In genomic region chr19:44517996-44518768, GRCm38 (mm10) we compare ENCODE assay signal across 12 mouse cellular contexts. TPM values are rescaled to one million over a fixed set of nuclear protein-coding genes. Genes with fewer than 3 reads are reported as not detected.
DNase-seq lines count a peak whose midpoint lies in the region; ATAC-seq and TF ChIP-seq lines count a peak whose summit lies in the region.
"Had no signal": no experiment of that assay in that cellular context is flagged by ENCODE, and none has a peak within 500 bp of the region (broad histone marks: within the 10 kb centered on the region; RNA-seq: fewer than 3 reads in every experiment).

No protein-coding gene starts in this region.

- H3K4me1 ChIP-seq in heart, embryonic 10.5 days = 0 out of 2 replicates have a peak, but pooled peaks cover 10% of the 10 kb centered on the region
- H3K4me1 ChIP-seq in heart, embryonic 11.5 days (ENCODE audit: control insufficient read depth, insufficient read depth, low read length) = no peaks in the 10 kb centered on the region
- peaks cover 19% of the 10 kb centered on the region for H3K4me1 ChIP-seq in lung, embryonic 14.5 days (ENCODE audit: insufficient read depth)
- H3K4me1 ChIP-seq in forebrain, embryonic 14.5 days (ENCODE audit: control insufficient read depth, insufficient read depth, low read length) = peaks cover 11% of the 10 kb centered on the region
- peaks cover 12% of the 10 kb centered on the region for H3K4me1 ChIP-seq in intestine, embryonic 15.5 days (replicated peaks)

- H3K27ac ChIP-seq in heart, embryonic 10.5 days = peak overlapping the region; percentile 10; the same call in 1 of the 2 replicates
- H3K27ac ChIP-seq in heart, embryonic 11.5 days (ENCODE audit: low read depth, low read length) = no peak overlapping the region
- H3K27ac ChIP-seq in lung, embryonic 14.5 days (ENCODE audit: low read depth) = no peak overlapping the region
- no peak overlapping the region for H3K27ac ChIP-seq in forebrain, embryonic 14.5 days (ENCODE audit: low read depth, low read length)
- H3K27ac ChIP-seq in intestine, embryonic 15.5 days = no peak overlapping the region
- H3K27ac ChIP-seq: embryonic facial prominence, embryonic 10.5 days; limb, embryonic 15.5 days; neural tube, embryonic 12.5 days had no signal

- no peaks in the 10 kb centered on the region for H3K36me3 ChIP-seq in heart, embryonic 10.5 days
- no peaks in the 10 kb centered on the region for H3K36me3 ChIP-seq in heart, embryonic 11.5 days (ENCODE audit: control insufficient read depth, insufficient read depth, low read length)
- H3K36me3 ChIP-seq in lung, embryonic 14.5 days (ENCODE audit: insufficient read depth) = no peaks in the 10 kb centered on the region
- H3K36me3 ChIP-seq in forebrain, embryonic 14.5 days (ENCODE audit: control insufficient read depth, insufficient read depth, low read length) = no peaks in the 10 kb centered on the region
- no peaks in the 10 kb centered on the region for H3K36me3 ChIP-seq in intestine, embryonic 15.5 days
- H3K36me3 ChIP-seq: embryonic facial prominence, embryonic 10.5 days; limb, embryonic 15.5 days; neural tube, embryonic 12.5 days had no signal

- H3K4me2 ChIP-seq in heart, embryonic 11.5 days = no peak overlapping the region
- H3K4me2 ChIP-seq in lung, embryonic 14.5 days = no peak overlapping the region
- no peak overlapping the region for H3K4me2 ChIP-seq in forebrain, embryonic 14.5 days (ENCODE audit: low read length)
- no peak overlapping the region for H3K4me2 ChIP-seq in intestine, embryonic 15.5 days (replicated peaks)
- H3K4me2 ChIP-seq: limb, embryonic 15.5 days; neural tube, embryonic 12.5 days had no signal

- 45% methylated on average over 12 of the region's 12 CpGs for WGBS in heart, embryonic 10.5 days
- 55% methylated on average over 12 of the region's 12 CpGs for WGBS in heart, embryonic 11.5 days (ENCODE audit: insufficient replicate concordance)
- 58% methylated on average over 12 of the region's 12 CpGs for WGBS in lung, embryonic 14.5 days
- 37% methylated on average over 12 of the region's 12 CpGs for WGBS in forebrain, embryonic 14.5 days
- whole genome bisulfite sequencing in intestine, embryonic 15.5 days = 63% methylated on average over 12 of the region's 12 CpGs

- TF ChIP-seq CTCF in lung, embryonic 14.5 days (IDR thresholded peaks at IDR 0.05; ENCODE audit: low read depth) = peak; percentile 50

- no peak overlapping the region for H3K9ac ChIP-seq in heart, embryonic 11.5 days (ENCODE audit: low read depth, low read length)
- no peak overlapping the region for H3K9ac ChIP-seq in lung, embryonic 14.5 days
- no peak overlapping the region for H3K9ac ChIP-seq in forebrain, embryonic 14.5 days (ENCODE audit: low read length)
- H3K9ac ChIP-seq in intestine, embryonic 15.5 days = no peak overlapping the region
- H3K9ac ChIP-seq: limb, embryonic 15.5 days; neural tube, embryonic 12.5 days had no signal

- no peak overlapping the region for H3K4me3 ChIP-seq in heart, embryonic 10.5 days
- no peak overlapping the region for H3K4me3 ChIP-seq in heart, embryonic 11.5 days (ENCODE audit: low read depth, low read length)
- H3K4me3 ChIP-seq in lung, embryonic 14.5 days (ENCODE audit: low read depth, low read length) = no peak overlapping the region
- H3K4me3 ChIP-seq in forebrain, embryonic 14.5 days (ENCODE audit: low read depth, low read length) = no peak overlapping the region
- H3K4me3 ChIP-seq in intestine, embryonic 15.5 days (replicated peaks) = no peak overlapping the region
- H3K4me3 ChIP-seq: embryonic facial prominence, embryonic 10.5 days; limb, embryonic 15.5 days; neural tube, embryonic 12.5 days had no signal

- DNase-seq in heart, embryonic 10.5 days (ENCODE audit: low spot score) = no peak
- peak; percentile 38 for DNase-seq in lung, embryonic 14.5 days
- no peak for DNase-seq in lung, adult 18-20 months
- DNase-seq in forebrain, embryonic 14.5 days (ENCODE audit: low spot score) = peak; percentile 62
- DNase-seq in thymus, postnatal 0 days (ENCODE audit: low spot score) = peak; percentile 46
- no peak for DNase-seq in cerebellum, postnatal 4 days (ENCODE audit: low spot score in 2 of 2)

- H3K9me3 ChIP-seq in heart, embryonic 10.5 days = no peaks in the 10 kb centered on the region
- no peaks in the 10 kb centered on the region for H3K9me3 ChIP-seq in heart, embryonic 11.5 days (replicated peaks; ENCODE audit: control insufficient read depth, low read length)
- H3K9me3 ChIP-seq in lung, embryonic 14.5 days (ENCODE audit: low read depth, low read length) = no peaks in the 10 kb centered on the region
- H3K9me3 ChIP-seq in forebrain, embryonic 14.5 days (replicated peaks; ENCODE audit: control insufficient read depth, low read length) = no peaks in the 10 kb centered on the region
- H3K9me3 ChIP-seq in intestine, embryonic 15.5 days = no peaks in the 10 kb centered on the region
- H3K9me3 ChIP-seq: embryonic facial prominence, embryonic 10.5 days; limb, embryonic 15.5 days; neural tube, embryonic 12.5 days had no signal

- H3K27me3 ChIP-seq in heart, embryonic 10.5 days (ENCODE audit: insufficient read depth, poor library complexity, severe bottlenecking) = peaks cover 77% of the 10 kb centered on the region
- H3K27me3 ChIP-seq in heart, embryonic 11.5 days (ENCODE audit: control insufficient read depth, insufficient read depth, low read length) = peaks cover 42% of the 10 kb centered on the region
- H3K27me3 ChIP-seq in lung, embryonic 14.5 days (ENCODE audit: insufficient read depth, low read length) = peaks cover 13% of the 10 kb centered on the region
- peaks cover 77% of the 10 kb centered on the region for H3K27me3 ChIP-seq in forebrain, embryonic 14.5 days (replicated peaks; ENCODE audit: control insufficient read depth, insufficient read depth, low read length)
- H3K27me3 ChIP-seq in intestine, embryonic 15.5 days (replicated peaks) = peaks cover 17% of the 10 kb centered on the region; the same call in 1 of the 2 replicates

- no peak for ATAC-seq in heart, embryonic 11.5 days (replicated peaks; ENCODE audit: insufficient number of reproducible peaks, low FRiP score, low TSS enrichment)
- ATAC-seq in lung, embryonic 14.5 days (ENCODE audit: insufficient read depth) = no peak
- ATAC-seq in forebrain, embryonic 14.5 days = no peak
- ATAC-seq in intestine, embryonic 15.5 days = no peak; the same call in 1 of the 2 replicates

RNA-seq across cellular contexts. Expression of gene Wnt8b, which starts 24.9 kb away (rescaled TPM):
- polyA plus RNA-seq in heart, embryonic 10.5 days (2016; fragmentation: Nextera tagmentation; extraction: Ambion mirVana) = not detected in 2 replicates
- polyA plus RNA-seq in heart, embryonic 11.5 days (2014; fragmentation: Nextera tagmentation; extraction: Ambion mirVana) = not detected in 2 replicates
- not detected in 2 replicates for polyA plus RNA-seq in lung, embryonic 14.5 days (2014; fragmentation: Nextera tagmentation; extraction: Ambion mirVana)
- polyA plus RNA-seq in forebrain, embryonic 14.5 days (2014; fragmentation: Nextera tagmentation; extraction: Ambion mirVana) = 3.3 and 4.0 TPM in 2 replicates
- 4.3 and 4.5 TPM in 2 replicates for polyA plus RNA-seq in thymus, postnatal 0 days (2015; fragmentation: Nextera tagmentation; extraction: Ambion mirVana)
- polyA plus RNA-seq in intestine, embryonic 15.5 days (2015; fragmentation: Nextera tagmentation; extraction: Ambion mirVana) = not detected in 2 replicates
- polyA plus RNA-seq: limb, embryonic 15.5 days had no signal

RNA-seq across cellular contexts. Expression of gene Sec31b, which starts 27.5 kb away (rescaled TPM):
- polyA plus RNA-seq in heart, embryonic 10.5 days (2016; fragmentation: Nextera tagmentation; extraction: Ambion mirVana) = 1.0 and 1.9 TPM in 2 replicates
- polyA plus RNA-seq in heart, embryonic 11.5 days (2014; fragmentation: Nextera tagmentation; extraction: Ambion mirVana) = 1.1 and 1.2 TPM in 2 replicates
- 0.30 and 0.45 TPM in 2 replicates for polyA plus RNA-seq in lung, embryonic 14.5 days (2014; fragmentation: Nextera tagmentation; extraction: Ambion mirVana)
- 0.10 and 0.17 TPM in 2 replicates for polyA plus RNA-seq in forebrain, embryonic 14.5 days (2014; fragmentation: Nextera tagmentation; extraction: Ambion mirVana)
- 0.81 and 0.82 TPM in 2 replicates for polyA plus RNA-seq in thymus, postnatal 0 days (2015; fragmentation: Nextera tagmentation; extraction: Ambion mirVana)
- 0.40 and 0.49 TPM in 2 replicates for polyA plus RNA-seq in intestine, embryonic 15.5 days (2015; fragmentation: Nextera tagmentation; extraction: Ambion mirVana)

RNA-seq across cellular contexts. Expression of gene Gm20538, which starts 34.4 kb away (rescaled TPM):
- polyA plus RNA-seq in heart, embryonic 10.5 days (2016; fragmentation: Nextera tagmentation; extraction: Ambion mirVana) = not detected in 2 replicates
- not detected in 2 replicates for polyA plus RNA-seq in heart, embryonic 11.5 days (2014; fragmentation: Nextera tagmentation; extraction: Ambion mirVana)
- polyA plus RNA-seq in lung, embryonic 14.5 days (2014; fragmentation: Nextera tagmentation; extraction: Ambion mirVana) = not detected in 2 replicates
- polyA plus RNA-seq in forebrain, embryonic 14.5 days (2014; fragmentation: Nextera tagmentation; extraction: Ambion mirVana) = not detected in 2 replicates
- polyA plus RNA-seq in thymus, postnatal 0 days (2015; fragmentation: Nextera tagmentation; extraction: Ambion mirVana) = not detected in 2 replicates
- polyA plus RNA-seq in intestine, embryonic 15.5 days (2015; fragmentation: Nextera tagmentation; extraction: Ambion mirVana) = not detected in 2 replicates
- polyA plus RNA-seq: embryonic facial prominence, embryonic 10.5 days; limb, embryonic 15.5 days; neural tube, embryonic 12.5 days; stomach, embryonic 14.5 days had no signal

RNA-seq across cellular contexts. Expression of gene Ndufb8, which starts 37.1 kb away (rescaled TPM):
- polyA plus RNA-seq in heart, embryonic 10.5 days (2016; fragmentation: Nextera tagmentation; extraction: Ambion mirVana) = 861 and 988 TPM in 2 replicates
- polyA plus RNA-seq in heart, embryonic 11.5 days (2014; fragmentation: Nextera tagmentation; extraction: Ambion mirVana) = 826 and 917 TPM in 2 replicates
- polyA plus RNA-seq in lung, embryonic 14.5 days (2014; fragmentation: Nextera tagmentation; extraction: Ambion mirVana) = 544 and 562 TPM in 2 replicates
- polyA plus RNA-seq in forebrain, embryonic 14.5 days (2014; fragmentation: Nextera tagmentation; extraction: Ambion mirVana) = 509 and 616 TPM in 2 replicates
- polyA plus RNA-seq in thymus, postnatal 0 days (2015; fragmentation: Nextera tagmentation; extraction: Ambion mirVana) = 489 and 499 TPM in 2 replicates
- 562 and 659 TPM in 2 replicates for polyA plus RNA-seq in intestine, embryonic 15.5 days (2015; fragmentation: Nextera tagmentation; extraction: Ambion mirVana)

RNA-seq across cellular contexts. Expression of gene Hif1an, which starts 44.5 kb away (rescaled TPM):
- polyA plus RNA-seq in heart, embryonic 10.5 days (2016; fragmentation: Nextera tagmentation; extraction: Ambion mirVana) = 35.4 and 43.6 TPM in 2 replicates
- polyA plus RNA-seq in heart, embryonic 11.5 days (2014; fragmentation: Nextera tagmentation; extraction: Ambion mirVana) = 24.6 and 25.5 TPM in 2 replicates
- polyA plus RNA-seq in lung, embryonic 14.5 days (2014; fragmentation: Nextera tagmentation; extraction: Ambion mirVana) = 23.9 and 24.4 TPM in 2 replicates
- polyA plus RNA-seq in forebrain, embryonic 14.5 days (2014; fragmentation: Nextera tagmentation; extraction: Ambion mirVana) = 16.1 and 21.1 TPM in 2 replicates
- 17.8 and 25.8 TPM in 2 replicates for polyA plus RNA-seq in thymus, postnatal 0 days (2015; fragmentation: Nextera tagmentation; extraction: Ambion mirVana)
- polyA plus RNA-seq in intestine, embryonic 15.5 days (2015; fragmentation: Nextera tagmentation; extraction: Ambion mirVana) = 25.4 and 26.3 TPM in 2 replicates

Comparison
In these comparisons a context has a peak if more than half of its experiments do, and no peak if none do; other contexts are left out.
1. DNase-seq: peak in lung, embryonic 14.5 days (single experiment), forebrain, embryonic 14.5 days (single experiment) and thymus, postnatal 0 days (single experiment); none in heart, embryonic 10.5 days (single experiment), lung, adult 18-20 months (0 of 2) and cerebellum, postnatal 4 days (0 of 2).